Mouse (Mus musculus) CD4-positive naive resting alpha-beta T cell, adult 57 days (primary cell): ENCODE measurements around the gene Ttc39a. TPM values are rescaled to one million over a fixed set of nuclear protein-coding genes. Genes with fewer than 3 reads are reported as not detected.

Source experiments
- total RNA-seq: library from RNA; stranded (reverse); gene quantifications from one replicate; pipeline ENCODE4 v1.2.4, GENCODE M21; 2023

The Ttc39a gene
- total RNA-seq, result not detected

DNA sequence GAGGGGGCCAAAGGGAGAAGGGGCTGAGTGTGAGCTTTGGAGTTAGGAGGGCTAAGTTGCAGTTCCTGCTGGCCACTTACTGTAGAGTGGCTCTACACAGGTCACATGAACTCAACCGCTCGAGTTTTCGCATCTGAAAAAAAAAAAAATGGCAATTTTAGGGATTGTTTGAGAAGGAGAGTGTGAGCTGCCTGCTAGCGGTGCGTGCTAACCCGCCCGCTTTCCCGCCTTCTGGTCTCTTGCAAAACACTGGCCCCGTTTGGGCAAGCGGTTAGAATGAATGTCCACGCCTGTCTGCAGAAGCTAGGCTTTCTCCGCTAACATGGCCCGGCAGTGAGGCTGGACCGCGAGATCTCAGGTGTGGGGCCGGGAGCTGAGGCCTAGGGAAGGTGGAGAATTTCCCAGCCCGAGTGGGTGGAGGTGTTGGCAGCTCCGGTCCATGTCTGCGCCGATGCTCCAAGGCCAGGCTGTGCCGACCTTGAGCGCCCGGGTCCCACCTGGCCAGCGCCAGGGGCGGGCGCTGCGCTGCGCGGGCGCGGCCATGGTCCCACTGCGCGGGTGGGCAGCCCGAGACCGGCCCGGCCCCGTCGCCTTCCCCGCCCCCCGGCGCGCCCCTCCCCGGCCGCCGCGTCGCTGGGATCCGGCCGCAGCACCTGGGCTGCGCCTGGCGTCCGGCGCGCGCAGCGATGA, at the start of gene Ttc39a:
Ttc39a (plus strand) TSS at position 138 of the 690 bp plus-strand sequence.

GRCm38 (mm10) chr4:109484621-109485020, 78.2 kb downstream of the Ttc39a start, which contains the start of gene Rnf11:
Gene Rnf11 (minus strand): TSS chr4:109484728.

Other genes with a start within 250 kb of the Ttc39a start
- 166 TPM for gene Osbpl9, start 204.4 kb upstream of the Ttc39a start, total RNA-seq
- gene Calr4, start 172.1 kb upstream of the Ttc39a start, total RNA-seq, result not detected
- gene Eps15, start 126.4 kb upstream of the Ttc39a start, total RNA-seq, result 97.9 TPM
- 15.4 TPM for gene Rnf11, start 78.1 kb downstream of the Ttc39a start, total RNA-seq
- not detected for gene 4930522H14Rik, start 124.7 kb downstream of the Ttc39a start, total RNA-seq